Mouse (Mus musculus): Measurements from ENCODE around the gene Abhd6. TPM values are rescaled to one million over a fixed set of nuclear protein-coding genes. Genes with fewer than 3 reads are reported as not detected.
"Not testable (repeated sequence)": the region's sequence is repeated elsewhere in the genome, so short reads cannot be mapped to it uniquely, and the experiment has no call there.

The Abhd6 gene
- total RNA-seq, 2 experiments from 2014 or later = 2.9 to 3.1 TPM

- peak; percentile 33 for DNase-seq
- intact Hi-C loops (cut with DNase I; ENCODE audit: low total_unique reads) = loop anchor here (2.0 kb wide), 1 partner anchor 178 kb away; the partner anchor contains the start of gene Flnb
These were observed 8.4 kb upstream of the Abhd6 start, which contains the start of gene Dnase1l3 for GRCm38 (mm10) chr14:7994271-7994767. Gene Dnase1l3 (minus strand): TSS chr14:7994573.

DNA sequence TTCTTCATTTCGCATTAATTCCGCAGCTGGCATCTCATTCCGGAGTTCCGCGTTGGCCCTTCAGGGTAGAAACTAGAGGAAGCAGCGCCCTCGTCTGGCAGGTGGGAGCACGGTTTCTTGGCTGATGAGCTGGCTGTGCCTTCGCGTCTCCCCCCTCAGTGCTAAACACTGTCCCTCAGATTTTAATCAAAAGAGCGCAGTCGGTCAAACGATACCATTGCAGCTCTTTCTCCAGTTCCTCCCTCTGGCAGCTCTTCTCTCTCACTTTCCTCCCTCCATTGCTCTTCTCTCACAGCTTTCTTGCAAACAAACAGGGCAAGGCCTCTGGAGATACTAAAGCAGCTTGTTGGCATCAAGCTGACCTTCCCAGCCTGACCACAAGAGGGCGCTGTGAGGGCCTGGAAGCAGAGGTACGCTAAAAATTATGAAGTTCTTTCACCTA is 5.4 kb upstream of the Abhd6 start:
- DNase-seq = peak; percentile 87
- intact Hi-C loops (cut with DNase I; ENCODE audit: low total_unique reads) = loop anchor here (5.0 kb wide), 1 partner anchor 45 kb away; no protein-coding TSS in a partner anchor

- intact Hi-C loops (cut with DNase I; ENCODE audit: low total_unique reads) = loop anchor here (5.0 kb wide), 1 partner anchor 43 kb away; no protein-coding TSS in a partner anchor
- no peak for DNase-seq
These were observed 3.7 kb upstream of the Abhd6 start for GRCm38 (mm10) chr14:7999030-7999429.

- intact Hi-C loops (cut with DNase I; ENCODE audit: low total_unique reads) = loop anchor here (5.0 kb wide), 1 partner anchor 43 kb away; no protein-coding TSS in a partner anchor
- no peak for DNase-seq
These were observed 3.3 kb upstream of the Abhd6 start for GRCm38 (mm10) chr14:7999435-7999834.

- intact Hi-C loops (cut with DNase I; ENCODE audit: low total_unique reads) = no loop called here
- DNase-seq = no peak
These were observed 2.5 kb upstream of the Abhd6 start for GRCm38 (mm10) chr14:8000247-8000646.

DNA sequence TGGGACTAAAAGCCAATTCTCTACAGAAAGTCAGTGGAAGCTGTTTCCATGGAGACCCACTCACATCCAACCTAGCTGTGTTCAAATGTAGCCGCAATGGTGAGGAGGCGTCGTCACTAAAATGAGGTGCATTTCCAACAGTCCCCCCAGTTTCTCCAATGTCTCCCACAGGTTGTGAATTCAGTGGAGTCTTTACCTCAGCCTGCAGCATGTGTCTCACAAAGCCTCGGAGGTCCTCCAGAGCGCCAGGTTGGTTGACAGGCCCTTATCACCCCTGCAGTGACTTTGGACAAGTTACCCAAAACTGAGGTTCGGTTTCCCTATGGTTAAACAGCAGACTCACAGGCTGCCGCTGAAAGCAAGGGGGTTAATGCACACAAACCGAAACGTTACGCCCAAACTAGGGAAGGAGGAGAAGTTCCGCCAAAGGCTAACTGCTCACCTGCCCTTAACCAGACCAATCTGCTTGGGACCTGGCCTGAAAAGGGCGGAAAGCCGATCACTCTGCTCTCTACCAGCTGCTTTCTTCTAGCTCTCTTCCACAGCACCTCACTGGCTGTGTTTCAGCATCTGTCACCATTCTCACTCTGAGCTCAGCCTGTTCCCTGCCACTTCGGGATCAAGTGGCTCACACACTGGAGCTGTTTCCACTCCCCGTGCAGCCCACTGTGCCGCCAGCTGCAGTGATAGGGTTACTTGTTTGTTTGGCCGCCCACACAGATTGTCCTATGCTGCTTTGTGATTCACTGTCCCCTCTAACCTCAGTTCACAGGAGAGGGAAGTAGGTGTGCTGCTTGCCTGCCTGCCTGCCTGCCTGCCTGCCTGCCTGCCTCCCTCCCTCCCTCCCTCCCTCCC is 1.6 kb upstream of the Abhd6 start:
- intact Hi-C loops (cut with DNase I; ENCODE audit: low total_unique reads) = no loop called here
- no peak for DNase-seq

DNA sequence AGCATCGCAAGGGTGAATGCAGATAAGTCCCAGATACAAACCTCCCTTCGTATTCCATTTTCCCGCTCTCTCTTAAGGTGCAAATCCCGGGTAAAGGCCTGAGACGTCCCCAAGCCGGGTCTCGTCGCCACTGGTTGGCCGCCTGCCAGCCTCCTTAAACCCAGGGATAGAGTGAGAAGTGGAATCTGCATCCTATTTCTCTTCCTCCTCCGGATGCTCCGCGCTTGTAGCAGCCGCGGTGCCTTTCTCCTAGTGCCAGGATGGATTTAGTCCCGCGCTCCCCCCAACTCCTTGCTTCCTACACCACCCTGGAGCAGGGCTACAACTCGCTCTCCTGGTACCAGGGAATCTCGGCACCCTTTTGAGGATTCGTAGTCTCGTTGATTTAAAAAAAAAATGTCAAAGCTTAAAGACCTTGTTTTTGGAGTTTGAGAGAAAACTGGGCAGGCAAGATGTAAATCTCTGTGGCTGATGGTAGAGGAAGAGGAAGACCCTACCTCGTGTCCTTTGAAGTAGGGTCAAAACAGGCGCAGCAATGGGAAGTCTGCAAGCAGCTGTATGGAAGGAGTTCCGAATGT is 480 bp downstream of the Abhd6 start:
- intact Hi-C loops (cut with DNase I; ENCODE audit: low total_unique reads) = no loop called here
- peak; percentile 44 for DNase-seq

- DNase-seq = no peak
- intact Hi-C loops (cut with DNase I; ENCODE audit: low total_unique reads) = no loop called here
These were observed 1.3 kb downstream of the Abhd6 start for GRCm38 (mm10) chr14:8003727-8004670.

GRCm38 (mm10) chr14:8006061-8006460 is 3.4 kb downstream of the Abhd6 start:
- DNase-seq; intact Hi-C loops (cut with DNase I; ENCODE audit: low total_unique reads): not testable (repeated sequence)

- no peak for DNase-seq
- intact Hi-C loops (cut with DNase I; ENCODE audit: low total_unique reads) = no loop called here
These were observed 4.4 kb downstream of the Abhd6 start for GRCm38 (mm10) chr14:8007084-8007483.

GRCm38 (mm10) chr14:8007486-8007885 is 4.8 kb downstream of the Abhd6 start:
- DNase-seq = no peak
- intact Hi-C loops (cut with DNase I; ENCODE audit: low total_unique reads) = no loop called here

DNA sequence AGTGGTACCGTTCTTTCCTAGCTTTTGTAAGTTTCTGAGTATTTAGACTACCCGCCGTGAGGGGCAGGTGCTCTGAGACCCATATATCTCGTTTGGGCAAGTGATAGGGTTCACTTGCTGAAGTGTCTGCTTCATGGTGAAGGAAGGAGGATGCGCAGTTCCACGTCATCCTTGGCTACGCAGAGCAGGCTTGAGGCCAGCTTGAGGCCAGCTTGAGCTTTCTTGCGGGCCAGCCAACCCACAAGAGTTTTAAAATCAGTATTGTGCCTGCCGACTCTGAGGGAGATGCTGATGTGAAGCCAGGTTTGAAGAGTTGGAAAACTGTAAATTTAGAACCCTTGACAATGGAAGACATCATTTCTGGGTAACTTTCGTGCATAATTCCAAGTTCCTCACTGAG is 5.2 kb downstream of the Abhd6 start:
- intact Hi-C loops (cut with DNase I; ENCODE audit: low total_unique reads) = no loop called here
- DNase-seq = no peak

DNA sequence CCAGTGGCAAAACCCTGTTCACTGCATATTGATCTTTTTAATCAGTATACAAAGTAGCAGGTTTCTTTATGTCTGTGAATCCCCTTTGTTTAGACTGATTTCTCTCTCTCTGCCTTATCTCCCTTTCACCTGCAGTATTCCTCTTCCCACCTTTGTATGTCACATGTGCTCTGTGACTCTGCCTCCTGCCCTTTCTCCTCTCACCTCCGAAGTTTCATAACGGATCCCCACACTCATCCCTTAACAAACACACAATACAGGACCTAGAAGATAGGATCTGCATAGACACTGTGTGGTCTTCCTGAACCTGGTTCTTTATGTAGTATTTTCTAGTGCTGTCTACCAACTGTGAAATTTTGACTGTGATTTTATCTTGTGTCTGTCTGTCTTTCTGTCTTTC is 8.6 kb downstream of the Abhd6 start:
- intact Hi-C loops (cut with DNase I; ENCODE audit: low total_unique reads) = no loop called here
- no peak for DNase-seq

DNA sequence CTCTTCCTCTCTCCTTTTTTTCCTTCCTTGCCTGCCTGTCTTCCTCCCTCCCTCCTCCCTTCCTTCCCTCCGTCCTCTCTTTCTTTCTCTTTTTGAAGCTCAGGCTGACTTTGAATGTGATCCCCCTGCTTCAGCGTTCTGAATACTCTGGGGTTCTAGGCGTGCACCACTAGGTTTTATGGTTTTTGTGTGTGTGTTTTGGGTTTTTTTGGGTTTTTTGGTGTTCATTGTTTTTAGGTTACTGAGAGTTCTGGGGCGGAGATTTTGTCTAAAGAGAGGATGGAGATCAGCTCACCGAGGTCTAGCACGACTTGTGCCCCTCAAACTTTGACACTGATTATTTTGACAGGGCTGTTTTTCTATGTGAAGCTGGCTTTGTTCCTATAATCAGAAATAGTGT is 9.2 kb downstream of the Abhd6 start:
- no peak for DNase-seq
- intact Hi-C loops (cut with DNase I; ENCODE audit: low total_unique reads) = no loop called here

DNA sequence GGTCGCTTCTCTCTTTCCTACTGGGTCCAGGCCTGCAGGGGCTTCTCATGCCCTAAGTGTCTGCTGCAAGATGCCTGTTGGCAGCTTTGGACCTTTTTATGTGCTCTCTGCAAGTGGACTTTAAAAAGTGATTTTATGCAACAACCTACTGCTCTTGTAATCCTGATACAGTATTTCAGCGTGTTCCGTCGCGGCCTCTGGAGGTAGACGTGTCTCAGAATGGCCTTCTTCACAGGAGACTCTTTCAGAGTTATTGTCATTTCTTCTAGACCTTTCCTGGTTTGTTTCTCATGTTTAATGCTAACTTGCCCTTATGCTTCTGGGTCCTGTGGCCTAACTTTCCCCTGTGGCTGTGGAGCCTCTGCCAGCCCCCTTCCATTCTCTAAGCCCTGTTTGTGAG is 13.1 kb downstream of the Abhd6 start:
- intact Hi-C loops (cut with DNase I; ENCODE audit: low total_unique reads) = no loop called here
- no peak for DNase-seq

GRCm38 (mm10) chr14:8016276-8016675 is 13.6 kb downstream of the Abhd6 start:
- DNase-seq = no peak
- intact Hi-C loops (cut with DNase I; ENCODE audit: low total_unique reads) = no loop called here

GRCm38 (mm10) chr14:8016951-8017350 is 14.2 kb downstream of the Abhd6 start:
- DNase-seq = no peak

DNA sequence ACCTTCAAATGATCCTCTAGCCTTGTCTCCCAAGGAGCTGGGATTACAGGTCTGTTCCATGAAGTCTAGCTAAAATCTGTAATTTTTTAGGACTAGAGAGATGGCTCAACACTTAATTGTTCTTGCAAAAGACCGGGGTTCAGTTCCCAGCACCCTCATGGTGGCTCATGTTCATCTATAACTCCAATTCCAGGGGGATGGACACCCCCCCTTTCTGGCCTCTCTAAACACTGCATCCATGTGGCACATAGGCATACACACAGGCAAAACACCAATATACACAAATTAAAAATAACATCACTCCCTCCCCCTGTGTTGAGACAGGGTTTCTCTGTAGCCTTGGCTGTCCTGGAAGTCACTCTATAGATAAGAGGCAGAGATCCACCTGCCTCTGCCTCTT is 17.3 kb downstream of the Abhd6 start:
- DNase-seq = no peak
- intact Hi-C loops (cut with DNase I; ENCODE audit: low total_unique reads) = no loop called here

More at GRCm38 (mm10) chr14:8016951-8017350, 14.2 kb downstream of the Abhd6 start:
- intact Hi-C loops (cut with DNase I; ENCODE audit: low total_unique reads) = no loop called here

- no peak for DNase-seq
- intact Hi-C loops (cut with DNase I; ENCODE audit: low total_unique reads) = no loop called here
These were observed 17.8 kb downstream of the Abhd6 start for GRCm38 (mm10) chr14:8020546-8020945.

All from gastrocnemius, postnatal 14 days (tissue).